Mouse (Mus musculus): ENCODE results near the gene Nisch. TPM values are rescaled to one million over a fixed set of nuclear protein-coding genes. Genes with fewer than 3 reads are reported as not detected.

Nisch gene
- polyA plus RNA-seq, 2 experiments = 339 to 514 TPM

- Histone ChIP-seq H3K9ac (ENCODE audit: low read depth, low read length, severe bottlenecking) (no peak overlapping the region), H3K27ac (replicated peaks; ENCODE audit: low read depth, low read length) (no peak overlapping the region), H3K4me2 (replicated peaks; ENCODE audit: low read depth, low read length, severe bottlenecking) (no peak overlapping the region), H3K27me3 (ENCODE audit: control insufficient read depth, insufficient read depth, low read length) (no peaks in the 10 kb centered on the region), H3K4me1 (ENCODE audit: control insufficient read depth, insufficient read depth, low read length) (no peaks in the 10 kb centered on the region), H3K4me3 (replicated peaks; ENCODE audit: low read length) (no peak overlapping the region), H3K9me3 (ENCODE audit: control insufficient read depth, low read length) (no peaks in the 10 kb centered on the region), H3K36me3 (ENCODE audit: control insufficient read depth, insufficient read depth, low read length) (peaks cover 100% of the 10 kb centered on the region)
- no peak for ATAC-seq (ENCODE audit: low FRiP score, low read depth)
- 81% methylated on average over 3 of the region's 3 CpGs for WGBS
- DNase-seq (ENCODE audit: low spot score) = no peak
- no peak for TF ChIP-seq POLR2A (IDR thresholded peaks at IDR 0.05; ENCODE audit: borderline replicate concordance, extremely low read depth, insufficient read depth, insufficient read length)
Measured at GRCm38 (mm10) chr14:31189348-31189747, 27.4 kb downstream of the Nisch start.

GRCm38 (mm10) chr14:31188771-31189181 is 28.0 kb downstream of the Nisch start:
- Histone ChIP-seq H3K4me1 (ENCODE audit: control insufficient read depth, insufficient read depth, low read length) (no peaks in the 10 kb centered on the region), H3K36me3 (ENCODE audit: control insufficient read depth, insufficient read depth, low read length) (peaks cover 100% of the 10 kb centered on the region), H3K27me3 (ENCODE audit: control insufficient read depth, insufficient read depth, low read length) (no peaks in the 10 kb centered on the region), H3K9me3 (ENCODE audit: control insufficient read depth, low read length) (no peaks in the 10 kb centered on the region), H3K4me2 (replicated peaks; ENCODE audit: low read depth, low read length, severe bottlenecking) (no peak overlapping the region), H3K27ac (replicated peaks; ENCODE audit: low read depth, low read length) (no peak overlapping the region), H3K4me3 (replicated peaks; ENCODE audit: low read length) (no peak overlapping the region), H3K9ac (ENCODE audit: low read depth, low read length, severe bottlenecking) (no peak overlapping the region)
- ATAC-seq (ENCODE audit: low FRiP score, low read depth) (peak; percentile 23; the same call in 1 of the 2 replicates), DNase-seq (ENCODE audit: low spot score) (no peak)
- WGBS = 88% methylated on average over 6 of the region's 6 CpGs
- no peak for TF ChIP-seq POLR2A (IDR thresholded peaks at IDR 0.05; ENCODE audit: borderline replicate concordance, extremely low read depth, insufficient read depth, insufficient read length)

GRCm38 (mm10) chr14:31186656-31187055 is 30.1 kb downstream of the Nisch start:
- no peak overlapping the region for H3K4me3 ChIP-seq (replicated peaks; ENCODE audit: low read length)
- WGBS = 85% methylated on average over 4 of the region's 4 CpGs
- no peak for DNase-seq (ENCODE audit: low spot score)
- no peak overlapping the region for H3K9ac ChIP-seq (ENCODE audit: low read depth, low read length, severe bottlenecking)
- no peaks in the 10 kb centered on the region for H3K9me3 ChIP-seq (ENCODE audit: control insufficient read depth, low read length)
- peaks cover 100% of the 10 kb centered on the region for H3K36me3 ChIP-seq (ENCODE audit: control insufficient read depth, insufficient read depth, low read length)
- H3K27ac ChIP-seq (replicated peaks; ENCODE audit: low read depth, low read length) = no peak overlapping the region
- ATAC-seq (ENCODE audit: low FRiP score, low read depth) = no peak
- H3K4me2 ChIP-seq (replicated peaks; ENCODE audit: low read depth, low read length, severe bottlenecking) = no peak overlapping the region
- no peaks in the 10 kb centered on the region for H3K27me3 ChIP-seq (ENCODE audit: control insufficient read depth, insufficient read depth, low read length)
- TF ChIP-seq POLR2A (IDR thresholded peaks at IDR 0.05; ENCODE audit: borderline replicate concordance, extremely low read depth, insufficient read depth, insufficient read length) = no peak
- no peaks in the 10 kb centered on the region for H3K4me1 ChIP-seq (ENCODE audit: control insufficient read depth, insufficient read depth, low read length)

GRCm38 (mm10) chr14:31184195-31184594 is 32.6 kb downstream of the Nisch start:
- no peak overlapping the region for H3K27ac ChIP-seq (replicated peaks; ENCODE audit: low read depth, low read length)

GRCm38 (mm10) chr14:31183541-31183940 is 33.2 kb downstream of the Nisch start:
- DNase-seq (ENCODE audit: low spot score) (no peak), ATAC-seq (ENCODE audit: low FRiP score, low read depth) (no peak)
- 91% methylated on average over 5 of the region's 5 CpGs for WGBS
- Histone ChIP-seq H3K9me3 (ENCODE audit: control insufficient read depth, low read length) (no peaks in the 10 kb centered on the region), H3K4me1 (ENCODE audit: control insufficient read depth, insufficient read depth, low read length) (no peaks in the 10 kb centered on the region), H3K27me3 (ENCODE audit: control insufficient read depth, insufficient read depth, low read length) (no peaks in the 10 kb centered on the region), H3K9ac (ENCODE audit: low read depth, low read length, severe bottlenecking) (no peak overlapping the region), H3K27ac (replicated peaks; ENCODE audit: low read depth, low read length) (no peak overlapping the region), H3K36me3 (ENCODE audit: control insufficient read depth, insufficient read depth, low read length) (peaks cover 100% of the 10 kb centered on the region), H3K4me2 (replicated peaks; ENCODE audit: low read depth, low read length, severe bottlenecking) (no peak overlapping the region), H3K4me3 (replicated peaks; ENCODE audit: low read length) (no peak overlapping the region)
- no peak for TF ChIP-seq POLR2A (IDR thresholded peaks at IDR 0.05; ENCODE audit: borderline replicate concordance, extremely low read depth, insufficient read depth, insufficient read length)

More at GRCm38 (mm10) chr14:31184195-31184594, 32.6 kb downstream of the Nisch start:
- DNase-seq (ENCODE audit: low spot score) (no peak), ATAC-seq (ENCODE audit: low FRiP score, low read depth) (no peak)
- WGBS = 93% methylated on average over 12 of the region's 12 CpGs
- no peak overlapping the region for H3K9ac ChIP-seq (ENCODE audit: low read depth, low read length, severe bottlenecking)
- H3K27me3 ChIP-seq (ENCODE audit: control insufficient read depth, insufficient read depth, low read length) = no peaks in the 10 kb centered on the region
- H3K4me2 ChIP-seq (replicated peaks; ENCODE audit: low read depth, low read length, severe bottlenecking) = no peak overlapping the region
- H3K36me3 ChIP-seq (ENCODE audit: control insufficient read depth, insufficient read depth, low read length) = peaks cover 100% of the 10 kb centered on the region
- H3K4me1 ChIP-seq (ENCODE audit: control insufficient read depth, insufficient read depth, low read length) = no peaks in the 10 kb centered on the region
- no peak overlapping the region for H3K4me3 ChIP-seq (replicated peaks; ENCODE audit: low read length)
- no peak for TF ChIP-seq POLR2A (IDR thresholded peaks at IDR 0.05; ENCODE audit: borderline replicate concordance, extremely low read depth, insufficient read depth, insufficient read length)
- no peaks in the 10 kb centered on the region for H3K9me3 ChIP-seq (ENCODE audit: control insufficient read depth, low read length)
